Mouse (Mus musculus): ENCODE data around the gene Cacnb3.
A peak's percentile ranks its signal among the peaks of the same experiment; 100 is the strongest.

The Cacnb3 gene

DNA sequence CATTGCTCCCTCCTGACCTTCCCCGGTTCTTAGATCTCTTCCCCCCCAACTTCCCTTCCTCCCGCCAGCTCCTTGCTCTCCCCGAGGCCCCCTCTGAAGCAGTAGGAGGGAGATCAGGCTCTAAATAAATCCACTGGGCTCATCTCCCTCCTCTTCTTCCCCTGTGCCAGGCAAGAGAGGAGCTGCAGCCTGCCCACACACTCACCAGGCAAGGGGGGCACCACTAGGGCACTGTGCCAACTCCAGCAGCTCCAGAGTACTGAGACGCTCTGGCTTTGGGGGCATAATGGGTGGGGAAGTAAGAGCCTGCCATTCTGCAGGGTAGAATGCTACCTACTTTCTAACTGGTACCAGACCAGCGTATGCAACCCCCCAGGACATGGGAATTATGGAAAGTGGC lies 5.9 kb downstream of the Cacnb3 start:
- no peak for DNase-seq

DNA sequence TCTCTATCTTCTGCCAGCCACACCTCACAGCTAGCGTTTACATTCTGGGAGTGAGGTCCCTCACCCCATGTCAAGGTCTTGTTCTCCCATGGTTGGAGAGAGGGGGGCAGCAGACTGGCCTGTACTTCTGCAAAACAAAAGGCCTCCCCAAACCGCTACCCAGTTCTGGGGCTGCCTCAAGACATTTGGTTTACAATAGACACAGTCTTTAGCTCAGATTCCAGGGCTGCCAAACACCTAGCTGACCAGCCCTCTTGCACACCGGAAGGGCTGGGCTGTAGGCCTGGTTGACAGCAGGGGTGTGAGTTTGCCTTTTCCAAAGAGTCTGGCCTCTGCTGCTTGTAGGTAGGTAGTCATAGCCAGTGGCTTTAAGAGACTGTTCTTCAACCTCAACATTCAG lies 6.5 kb downstream of the Cacnb3 start:
- DNase-seq, result no peak

DNA sequence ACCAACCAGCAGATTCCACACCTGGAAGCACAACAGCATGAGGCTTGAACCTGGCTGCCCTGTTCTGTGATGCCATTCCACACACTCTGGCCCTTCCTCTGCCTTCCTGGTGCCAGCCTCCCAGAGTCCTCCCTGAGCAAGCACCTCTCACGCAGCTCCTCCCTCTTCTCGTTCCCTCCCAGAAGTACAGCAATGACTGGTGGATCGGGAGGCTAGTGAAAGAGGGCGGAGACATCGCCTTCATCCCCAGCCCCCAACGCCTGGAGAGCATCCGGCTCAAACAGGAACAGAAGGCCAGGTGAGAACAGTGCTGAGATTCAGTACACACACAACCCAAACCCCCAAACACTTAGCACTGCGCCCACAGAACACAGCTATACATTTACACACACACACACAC lies 9.5 kb downstream of the Cacnb3 start:
- no peak for DNase-seq

DNA sequence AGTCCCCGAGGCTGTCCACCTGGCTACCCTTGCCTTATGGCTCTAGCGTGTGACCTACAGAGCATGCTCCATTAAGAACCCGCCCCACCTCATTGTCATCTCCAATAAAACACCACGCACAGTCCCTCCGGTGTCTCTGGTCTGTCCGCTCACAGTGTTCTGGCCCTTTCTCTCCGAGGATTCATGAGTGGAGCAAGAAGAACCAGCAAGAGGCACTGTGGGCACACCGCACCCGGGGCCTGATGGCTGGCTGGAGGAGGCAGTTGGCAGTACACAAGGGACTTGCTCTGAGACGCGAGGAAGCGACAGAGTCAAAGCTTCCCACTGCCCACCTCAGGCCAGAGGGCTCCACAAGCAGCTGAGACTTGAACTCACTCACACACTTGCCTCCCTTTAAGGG lies 13.8 kb downstream of the Cacnb3 start:
- no peak for DNase-seq

DNA sequence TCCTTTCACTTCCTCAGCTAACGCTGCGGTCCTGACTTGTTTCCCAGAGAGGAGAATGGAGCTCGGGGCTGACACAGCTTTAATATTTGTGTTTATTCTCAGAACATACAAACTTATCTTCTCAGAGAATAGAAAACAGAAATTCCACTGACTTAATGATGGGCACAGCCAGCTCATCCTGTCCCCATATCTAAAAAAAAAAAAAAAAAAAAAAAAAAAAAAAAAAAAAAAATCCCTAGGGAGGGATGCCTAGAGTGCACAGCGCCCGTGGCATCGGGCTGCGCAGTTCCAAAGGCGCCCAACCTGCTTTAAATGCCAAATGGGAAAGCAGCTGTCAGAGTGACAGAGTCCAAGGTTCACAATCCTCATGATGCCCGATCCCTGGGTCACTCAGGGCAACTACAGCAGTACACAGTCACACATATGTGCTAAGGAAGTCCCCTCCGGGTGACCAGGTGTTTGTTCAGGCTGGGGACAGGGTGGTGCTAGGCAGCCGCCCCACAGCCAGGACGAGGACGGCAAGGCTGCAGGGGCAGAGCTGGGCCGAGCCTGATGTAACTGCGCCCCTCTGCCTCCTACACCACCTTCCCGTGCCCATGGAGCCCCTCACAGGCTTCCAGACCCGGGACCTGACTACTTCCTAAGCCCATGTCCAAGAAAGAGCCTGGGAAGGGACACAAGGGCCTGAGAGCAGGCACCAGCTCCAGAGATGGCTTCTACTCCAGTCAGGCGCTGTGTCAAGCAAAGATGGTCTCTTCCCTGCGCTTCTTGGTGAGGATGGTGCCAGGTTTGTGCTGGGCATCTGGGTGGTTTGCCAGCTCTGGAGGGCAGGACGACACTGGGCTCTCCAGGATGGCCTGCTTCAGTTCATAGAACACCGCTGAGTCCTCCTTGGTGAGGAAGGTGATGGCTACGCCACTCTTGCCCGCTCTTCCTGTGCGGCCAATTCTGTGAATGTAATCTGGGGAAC lies 14.7 kb downstream of the Cacnb3 start:
- no peak for DNase-seq

DNA sequence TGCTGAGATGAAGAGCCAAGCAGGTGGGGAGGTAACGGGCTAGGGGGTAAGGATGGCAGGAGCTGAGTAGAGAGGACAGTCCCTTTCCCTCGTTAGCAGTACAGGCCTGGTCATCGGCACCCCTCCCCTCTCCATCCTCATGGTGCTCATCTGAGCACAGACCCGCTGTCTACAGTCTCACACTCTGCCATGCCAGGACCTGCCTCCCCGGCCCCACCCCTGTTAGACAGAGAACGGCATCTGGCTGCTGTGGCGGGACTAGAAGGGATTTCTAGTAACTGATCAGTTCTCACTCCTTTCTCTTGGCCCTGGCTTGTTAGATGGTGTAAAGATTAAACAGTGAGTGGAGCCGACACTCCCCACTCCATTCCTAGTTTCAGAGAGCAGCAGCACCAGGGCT lies 16.1 kb downstream of the Cacnb3 start:
- no peak for DNase-seq

DNA sequence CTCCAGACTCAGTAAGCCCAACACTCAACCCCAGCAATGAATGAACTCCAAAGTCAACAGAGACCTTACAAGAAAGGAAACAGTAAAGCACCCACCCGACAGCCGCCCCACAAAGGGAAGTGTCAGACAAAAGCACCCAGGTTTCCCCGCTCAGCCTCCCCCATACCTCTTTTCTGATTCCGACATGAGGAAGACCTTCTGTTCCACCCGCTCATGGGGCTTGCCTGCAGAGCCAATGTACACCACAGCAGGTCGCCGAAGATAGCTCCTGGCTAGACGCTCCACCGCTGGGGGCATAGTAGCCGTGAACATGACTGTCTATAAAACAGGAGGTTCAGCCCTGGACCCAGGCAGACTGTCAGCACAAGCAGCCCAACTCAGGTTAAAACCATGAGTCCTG lies 16.7 kb downstream of the Cacnb3 start:
- DNase-seq, result no peak

DNA sequence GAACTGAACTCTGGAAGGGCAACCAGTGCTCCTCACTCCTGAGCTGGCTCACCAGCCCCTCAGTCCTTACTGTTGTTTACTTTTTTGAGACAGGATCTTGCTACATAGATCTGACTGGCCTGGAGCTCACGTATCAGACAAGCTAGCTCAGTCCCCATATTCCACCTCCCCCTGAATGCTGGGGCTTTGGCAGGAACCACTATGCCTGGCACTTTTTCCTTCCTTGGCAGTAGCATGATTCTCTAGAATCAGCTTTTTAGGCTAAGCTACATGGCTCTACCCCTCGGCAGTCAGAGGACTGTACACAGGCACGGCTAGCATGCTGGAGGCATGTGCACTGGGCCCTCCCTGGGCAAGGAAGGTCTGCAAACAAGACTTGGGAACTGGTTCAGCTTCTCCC lies 17.4 kb downstream of the Cacnb3 start:
- no peak for DNase-seq

DNA sequence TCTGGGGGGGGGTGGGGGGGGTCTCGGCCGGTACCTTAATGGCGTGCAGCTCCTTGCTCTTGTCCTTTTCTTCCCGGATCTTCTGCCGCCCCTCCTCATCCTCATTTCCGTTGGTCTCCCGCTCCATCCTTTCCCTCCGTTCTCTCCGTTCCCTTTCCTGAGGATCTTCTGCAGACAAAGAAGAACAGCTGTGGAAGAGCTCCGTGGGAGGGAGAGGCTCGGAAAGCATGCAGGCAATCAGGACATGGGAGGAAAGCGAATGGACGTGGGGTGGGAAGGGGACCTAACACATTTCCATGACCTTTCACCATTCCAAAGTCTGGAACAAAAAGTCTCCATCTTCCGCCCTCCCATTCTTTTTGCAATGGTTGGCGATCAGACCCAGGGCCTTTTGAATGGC lies 20.8 kb downstream of the Cacnb3 start:
- DNase-seq, result no peak

DNA sequence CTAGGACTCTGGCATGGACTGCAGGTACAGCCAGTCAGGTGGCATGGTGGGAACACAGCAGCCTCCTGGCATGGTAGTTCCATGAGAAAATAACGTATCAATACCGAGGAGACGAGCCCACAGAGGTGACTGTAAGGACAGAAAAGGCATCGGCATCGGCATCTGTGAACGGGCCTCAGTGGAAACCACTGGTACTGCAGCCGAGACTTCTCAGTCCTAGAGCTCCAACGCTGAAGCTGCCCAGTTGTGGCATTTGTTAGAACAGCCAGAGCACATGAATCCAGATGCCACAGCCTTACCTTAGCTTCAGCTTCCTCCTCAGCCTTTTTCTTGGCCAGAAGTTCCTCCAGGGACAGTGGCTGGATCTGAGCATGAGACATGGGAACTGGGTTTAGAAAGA lies 21.5 kb downstream of the Cacnb3 start:
- DNase-seq, result no peak

DNA sequence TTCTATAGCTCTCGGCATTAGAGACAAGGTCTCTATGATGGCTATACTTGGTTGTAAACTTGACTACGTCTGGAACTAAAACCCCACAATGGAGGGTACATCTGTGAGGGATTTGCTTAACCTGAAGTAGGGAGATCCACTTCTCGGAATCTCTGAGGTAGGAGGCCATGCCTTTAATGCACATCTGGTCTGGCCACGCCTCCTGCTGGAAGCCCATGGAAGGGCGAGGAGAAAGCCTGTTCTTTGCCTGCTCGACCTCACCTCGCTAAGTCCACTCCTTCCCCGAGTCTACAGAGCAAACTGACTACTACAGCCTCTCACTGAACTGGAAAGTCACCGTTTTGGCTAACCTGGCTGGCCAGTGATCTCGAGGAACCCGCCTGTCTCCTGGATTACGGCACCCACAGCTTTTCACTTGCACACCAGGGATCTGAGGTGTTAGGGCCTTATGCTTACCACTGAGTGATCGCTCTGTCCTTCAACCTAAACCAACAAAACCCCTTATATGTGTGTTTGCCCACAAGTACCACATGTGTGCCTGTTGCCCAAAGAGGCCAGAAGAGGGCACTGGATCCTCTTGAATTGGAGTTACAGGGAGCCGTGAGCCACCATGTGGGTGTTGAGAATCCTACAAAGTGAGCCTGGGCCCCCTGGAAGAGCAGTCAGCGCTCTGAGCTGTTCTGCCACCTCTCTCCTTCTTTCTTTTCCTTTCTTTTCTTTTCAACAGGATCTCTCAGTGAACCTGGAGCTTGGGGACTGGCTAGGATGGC lies 26.5 kb downstream of the Cacnb3 start:
- no peak for DNase-seq

DNA sequence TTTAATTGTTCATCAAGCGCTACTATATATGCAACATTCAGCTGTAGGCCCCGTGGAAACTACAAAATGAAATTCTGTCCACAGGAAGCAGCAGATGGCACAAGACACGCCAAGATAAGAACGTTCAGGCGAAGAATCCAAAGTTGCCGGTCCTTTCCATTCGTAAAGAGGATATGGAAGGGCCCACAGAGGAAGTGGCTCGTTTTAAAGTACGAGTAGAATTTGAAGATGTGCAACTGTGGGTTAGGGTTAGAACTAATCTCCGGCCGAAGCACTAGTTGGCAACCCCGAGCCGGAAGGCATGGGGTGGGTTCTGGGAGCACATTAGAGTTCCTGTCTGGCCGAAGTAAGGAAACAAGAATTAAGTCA lies 31.5 kb downstream of the Cacnb3 start:
- no peak for DNase-seq

DNA sequence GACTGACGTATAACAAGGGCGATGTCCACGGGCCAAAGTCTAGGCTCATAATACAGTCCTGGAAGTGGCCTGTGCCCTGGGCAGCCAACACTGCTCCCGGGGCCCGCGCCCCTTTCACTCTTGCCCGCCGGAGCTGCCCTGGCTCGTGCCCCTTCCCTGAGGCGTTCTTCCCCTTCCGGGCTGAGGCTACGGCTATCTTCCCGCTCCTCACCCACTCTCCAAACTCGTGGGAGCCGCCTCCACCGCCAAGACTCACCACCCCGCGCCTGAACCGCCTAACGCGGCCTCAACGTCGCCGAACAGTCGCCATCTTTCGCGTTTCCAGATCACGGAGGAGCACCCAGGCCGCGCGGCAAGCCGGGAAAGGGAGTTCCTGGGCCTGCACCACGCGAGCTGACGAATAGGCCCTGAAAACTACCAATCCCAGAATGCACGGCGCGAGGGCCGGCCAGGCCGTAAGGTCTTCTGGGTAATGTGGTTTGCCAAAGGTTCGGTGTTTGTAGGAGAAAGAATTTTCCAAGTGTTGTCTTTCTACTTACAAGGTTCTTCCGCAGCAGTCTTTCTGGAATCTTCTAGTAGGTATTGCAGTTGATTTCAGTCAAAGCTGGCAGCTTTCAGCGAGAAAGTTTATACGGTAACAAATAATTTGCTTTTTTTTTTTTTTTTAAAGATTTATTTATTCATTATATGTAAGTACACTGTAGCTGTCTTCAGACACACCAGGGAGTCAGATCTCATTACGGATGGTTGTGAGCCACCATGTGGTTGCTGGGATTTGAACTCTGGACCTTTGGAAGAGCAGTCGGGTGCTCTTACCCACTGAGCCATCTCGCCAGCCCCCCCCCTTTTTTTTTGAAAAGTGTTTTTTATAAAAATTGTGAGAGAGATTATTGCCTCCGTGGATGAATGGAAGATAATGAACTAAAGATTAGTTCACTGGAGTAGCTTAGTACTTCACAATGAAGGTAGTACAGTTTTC lies 32.2 kb downstream of the Cacnb3 start, which contains the start of gene Ddx23:
TSS of gene Ddx23 (minus strand) at position 328 of the 979 bp plus-strand sequence.
- DNase-seq, result peak; percentile 89 to 93

DNA sequence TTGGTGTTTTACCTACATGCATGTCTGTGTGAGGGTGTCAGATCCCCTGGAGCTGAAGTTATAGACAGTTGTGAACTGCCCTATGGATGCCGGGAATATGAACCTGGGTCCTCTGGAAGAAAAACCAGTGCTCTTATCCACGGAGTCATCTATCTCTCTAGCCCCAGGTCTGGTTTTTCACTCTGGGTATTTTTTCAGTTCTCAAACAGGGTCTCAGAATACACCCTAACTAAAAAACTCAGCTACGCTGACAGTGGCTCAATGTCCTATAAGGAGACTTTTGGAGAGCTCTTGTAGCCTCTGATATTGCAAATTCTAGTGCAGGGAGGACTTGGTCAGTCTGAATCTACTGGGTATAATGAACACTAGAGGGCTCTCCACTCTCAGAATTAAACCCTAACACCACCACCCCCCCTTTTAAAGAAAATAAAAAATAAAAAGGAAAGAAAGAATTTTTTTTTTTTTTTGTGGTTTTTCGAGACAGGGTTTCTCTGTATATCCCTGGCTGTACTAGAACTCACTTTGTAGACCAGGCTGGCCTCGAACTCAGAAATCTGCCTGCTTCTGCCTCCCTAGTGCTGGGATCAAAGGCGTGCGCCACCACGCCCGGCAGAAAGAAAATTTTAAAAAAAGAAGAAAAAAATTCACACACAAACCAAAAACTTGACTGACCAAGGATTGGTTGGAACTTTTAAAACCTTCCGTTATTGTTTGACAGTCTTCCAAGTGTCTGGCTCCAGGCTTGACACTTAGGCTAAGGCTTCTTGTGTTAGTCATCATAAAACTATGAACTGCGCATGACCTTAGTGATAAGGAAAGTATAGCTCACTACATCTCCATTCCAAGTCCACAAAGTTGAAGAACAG lies 33.6 kb downstream of the Cacnb3 start:
- no peak for DNase-seq

DNA sequence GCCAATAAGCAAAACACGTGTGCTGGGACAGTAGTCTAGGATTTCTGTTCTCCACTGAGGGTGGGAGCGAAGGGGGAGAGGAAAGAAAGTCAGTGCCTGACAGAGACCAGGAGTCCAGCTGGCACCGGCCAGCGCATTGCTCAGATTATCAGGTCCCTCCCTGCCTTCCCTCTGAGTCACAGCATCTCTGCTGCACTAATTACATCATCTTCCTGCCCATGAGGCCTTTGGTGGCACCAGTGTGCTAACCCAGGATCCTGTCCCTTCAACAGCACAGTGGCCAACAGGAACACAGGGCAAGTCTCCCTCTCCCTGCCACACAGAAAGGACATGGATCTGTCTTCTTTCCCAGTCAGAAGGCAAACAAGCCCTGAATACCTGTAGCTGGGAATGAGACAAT lies 42.0 kb downstream of the Cacnb3 start:
- DNase-seq, result no peak

DNA sequence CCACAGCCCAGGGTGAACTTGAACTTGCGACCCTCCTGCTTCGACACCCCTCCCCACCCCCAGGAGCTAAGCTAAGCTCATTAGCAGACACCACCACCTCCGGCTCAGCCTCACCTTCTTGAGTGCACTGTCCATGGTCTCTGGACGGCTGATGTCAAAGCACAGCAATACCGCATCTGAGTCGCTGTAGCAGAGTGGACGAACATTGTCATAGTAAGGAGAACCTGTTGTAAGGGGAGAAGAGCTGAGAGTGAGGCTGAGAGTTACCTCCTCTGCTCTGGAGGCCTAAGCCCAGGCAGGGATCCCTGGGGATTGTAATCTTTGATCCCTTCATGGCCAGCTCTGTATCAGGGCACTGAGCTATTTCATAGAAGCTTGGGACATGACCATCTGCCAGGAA lies 43.1 kb downstream of the Cacnb3 start:
- no peak for DNase-seq

DNA sequence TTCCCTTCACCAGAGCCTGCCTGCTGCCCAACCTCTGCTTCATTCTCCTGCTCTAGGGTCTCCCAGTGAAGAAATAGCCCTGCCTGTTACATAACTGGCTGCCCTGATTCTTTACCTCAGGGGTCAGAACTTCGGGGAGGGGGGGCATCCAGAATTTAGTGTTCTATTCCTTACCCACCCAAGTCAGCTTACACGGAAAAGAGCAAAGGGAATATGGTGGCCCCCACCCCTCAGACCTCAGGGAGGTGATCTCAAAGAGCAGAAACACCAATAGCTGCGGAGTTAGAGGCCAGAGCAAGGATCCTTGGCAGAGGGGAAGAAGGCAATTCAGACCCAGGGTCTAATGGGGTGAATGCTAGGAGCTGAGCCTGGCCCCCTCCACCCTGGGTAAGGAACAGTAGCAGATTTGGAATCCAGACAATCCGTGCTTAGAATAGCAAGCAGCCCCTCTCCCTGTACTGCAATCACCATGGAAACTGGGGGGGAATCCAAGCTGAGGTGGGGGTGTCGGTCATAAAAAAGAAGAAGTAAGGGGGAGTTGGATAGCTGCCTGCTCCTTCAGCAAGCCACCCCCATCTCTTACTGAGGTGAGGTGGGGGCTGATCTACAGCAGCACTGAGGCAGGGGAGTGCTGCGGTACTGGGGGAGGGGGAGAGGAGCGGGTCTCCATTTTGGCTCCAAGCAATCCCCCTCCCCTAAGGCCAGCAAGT lies 43.8 kb downstream of the Cacnb3 start:
- DNase-seq, result no peak

DNA sequence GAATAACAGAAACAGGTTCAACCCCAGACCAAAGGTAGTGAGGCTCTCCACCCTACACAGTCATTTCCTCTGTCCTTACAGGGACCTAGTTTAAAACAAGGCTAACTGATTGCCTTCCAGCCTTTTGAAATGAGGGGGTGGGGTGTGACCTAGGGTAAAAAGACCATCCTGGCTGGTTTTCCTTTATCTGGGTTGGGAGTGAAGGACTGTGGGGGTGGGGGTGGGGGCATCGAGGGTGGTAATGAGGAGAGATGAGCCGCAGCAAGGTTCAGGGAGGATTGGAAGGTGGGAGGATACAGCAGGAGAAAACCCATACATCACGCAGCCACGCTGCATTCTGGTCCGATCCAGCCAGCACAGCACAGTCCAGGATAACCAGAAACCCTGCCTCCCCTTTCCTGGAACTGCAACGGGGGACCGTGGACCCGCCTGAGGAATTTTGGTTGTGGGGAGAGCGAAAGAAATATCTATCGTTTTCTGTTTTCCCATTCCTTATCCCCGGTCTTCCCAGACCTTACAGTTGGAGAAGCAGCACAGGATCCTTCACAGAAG lies 44.4 kb downstream of the Cacnb3 start:
- DNase-seq, result no peak

DNA sequence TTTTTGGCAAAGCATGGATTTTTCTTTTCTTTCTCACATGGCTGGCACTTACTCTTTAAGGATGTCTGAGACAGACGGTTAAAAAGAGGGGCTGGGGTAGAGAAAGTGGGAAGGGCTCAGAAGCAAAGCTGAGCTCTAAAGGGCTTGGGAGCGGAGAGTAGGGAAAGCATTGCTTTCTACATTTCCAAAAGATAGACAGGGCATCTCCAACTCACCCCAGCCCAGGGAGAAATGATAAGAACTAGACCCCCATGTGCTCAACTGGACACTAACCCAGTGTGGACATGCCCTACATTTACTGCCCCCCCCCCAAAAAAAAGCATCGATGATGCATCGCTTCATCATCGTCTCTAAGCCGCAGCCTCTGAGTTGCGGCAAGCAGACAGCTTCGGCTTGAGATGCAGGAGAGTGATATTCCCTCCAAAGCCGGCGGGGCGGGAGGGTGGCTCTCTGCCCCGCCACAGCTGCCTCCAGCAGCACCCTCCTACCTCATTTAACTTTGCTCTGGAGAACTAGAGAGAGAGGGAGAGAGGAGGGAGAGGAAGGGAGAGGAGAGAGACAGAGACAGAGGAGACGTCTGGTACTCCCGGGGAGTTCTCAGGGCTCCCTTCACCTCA lies 45.1 kb downstream of the Cacnb3 start:
- DNase-seq, result no peak

DNA sequence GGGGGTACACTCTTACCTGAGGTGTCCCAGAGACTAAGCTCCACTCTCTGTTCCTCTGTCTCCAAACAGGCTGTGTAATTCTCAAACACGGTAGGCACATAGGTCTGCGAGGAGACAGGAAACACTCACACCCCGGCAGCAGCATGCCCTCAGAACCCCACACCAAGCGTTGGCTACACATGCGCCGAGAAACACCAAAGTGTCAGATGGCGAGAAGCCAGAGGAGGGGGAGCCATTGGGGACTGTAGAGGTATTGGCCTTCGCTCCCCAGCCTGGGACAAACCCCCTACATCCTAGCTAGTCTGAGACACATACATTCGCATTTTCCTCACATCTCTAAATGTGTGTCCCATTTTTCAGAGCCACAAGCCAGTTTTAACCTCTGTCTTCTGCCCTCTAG lies 45.8 kb downstream of the Cacnb3 start:
- no peak for DNase-seq
